Mouse (Mus musculus) liver, adult 2 months (tissue): ENCODE measurements at regions not wholly inside any gene's neighbourhood (a gene's known extent, or its start where the extent isn't known, plus 50 kb on each side); places are given as distances from the start of the nearest gene placed in this dataset.

Experiments used
- DNase-seq: peaks from one replicate; pipeline ENCODE4 v3.0.0-alpha.2; 2011; ENCODE audit warnings: low read depth, low spot score; ENCODE audit errors: extremely low read depth
- H3K27ac ChIP-seq: fragments of 200-500 bp; replicated peaks from 2 replicates; pipeline ENCODE4 v1.5.1; 2012; ENCODE audit warnings: low read depth, mild to moderate bottlenecking, control low read depth, inconsistent platforms, low read length; ENCODE audit not compliant: insufficient read depth
- H3K27me3 ChIP-seq: fragments of 200-500 bp; 2 replicates; pipeline ENCODE4 v1.6.1; 2012; ENCODE audit warnings: mild to moderate bottlenecking, moderate library complexity, low read length, inconsistent platforms; ENCODE audit not compliant: control insufficient read depth, insufficient read depth
- H3K36me3 ChIP-seq: fragments of 200-500 bp; 2 replicates; pipeline ENCODE4 v1.6.1; 2012; ENCODE audit warnings: low read length, inconsistent platforms; ENCODE audit not compliant: control insufficient read depth, insufficient read depth
- H3K4me1 ChIP-seq: fragments of 200-500 bp; 2 replicates; pipeline ENCODE4 v1.6.1; 2011; ENCODE audit warnings: low read length; ENCODE audit not compliant: control insufficient read depth, insufficient read depth
- H3K4me3 ChIP-seq: fragments of 200-500 bp; 2 replicates; pipeline ENCODE4 v1.5.1; 2011; ENCODE audit warnings: low read depth, mild to moderate bottlenecking, control low read depth, low read length, moderate library complexity; ENCODE audit not compliant: insufficient read depth
- H3K79me2 ChIP-seq: fragments of 200-500 bp; 2 replicates; pipeline ENCODE4 v1.6.1; 2012; ENCODE audit warnings: inconsistent platforms, mild to moderate bottlenecking, low read length, moderate library complexity; ENCODE audit not compliant: control insufficient read depth, insufficient read depth
- H3K9ac ChIP-seq: fragments of 200-500 bp; 2 replicates; pipeline ENCODE4 v1.6.1; 2012; ENCODE audit warnings: low read depth, mild to moderate bottlenecking, control low read depth, inconsistent platforms, low read length
- CTCF ChIP-seq: fragments of 200-500 bp; IDR thresholded peaks from 2 replicates; pipeline ENCODE4 v1.5.1; 2011; ENCODE audit warnings: low read depth, low read length, control low read depth
- POLR2A ChIP-seq: fragments of 200-500 bp; IDR thresholded peaks from 2 replicates; pipeline ENCODE4 v1.6.1; 2011; ENCODE audit warnings: low read length, control low read depth; ENCODE audit not compliant: insufficient read depth; ENCODE audit errors: extremely low read depth
- WGBS: fragments of 180-500 bp; shearing (Covaris S2); methylation state at CpG from one replicate; pipeline ENCODE4 v1.1.7; 2018; 5-methylcytosine and 5-hydroxymethylcytosine counted together

DNA sequence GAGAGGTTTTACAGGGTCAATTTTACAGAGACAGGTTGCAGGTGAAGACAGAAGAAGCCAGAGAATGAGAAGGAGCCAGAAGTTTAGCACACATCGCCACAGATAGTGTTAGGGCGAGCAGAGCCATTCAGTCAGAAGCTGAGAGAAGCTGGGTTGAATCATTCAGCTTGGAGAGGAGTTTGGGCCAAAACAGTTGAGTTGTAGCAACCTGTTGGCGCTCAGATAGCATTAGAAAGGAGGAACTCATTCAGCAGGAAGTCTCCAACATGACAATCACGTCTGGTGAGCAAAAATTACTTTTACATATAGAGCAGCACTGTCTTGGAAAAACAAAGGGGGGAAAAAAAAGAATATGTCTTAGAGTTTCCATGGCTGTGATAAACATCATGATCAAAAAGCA is 53.2 kb downstream of the Fam43a start:
- WGBS = 87% methylated on average over 4 of the region's 4 CpGs
- Histone ChIP-seq H3K27ac (no peak overlapping the region), H3K9ac (no peak overlapping the region), H3K36me3 (no peaks in the 10 kb centered on the region), H3K4me3 (no peak overlapping the region), H3K79me2 (no peaks in the 10 kb centered on the region), H3K4me1 (no peaks in the 10 kb centered on the region), H3K27me3 (no peaks in the 10 kb centered on the region)
- no peak for DNase-seq
- no peak for TF ChIP-seq CTCF
- no peak for TF ChIP-seq POLR2A

DNA sequence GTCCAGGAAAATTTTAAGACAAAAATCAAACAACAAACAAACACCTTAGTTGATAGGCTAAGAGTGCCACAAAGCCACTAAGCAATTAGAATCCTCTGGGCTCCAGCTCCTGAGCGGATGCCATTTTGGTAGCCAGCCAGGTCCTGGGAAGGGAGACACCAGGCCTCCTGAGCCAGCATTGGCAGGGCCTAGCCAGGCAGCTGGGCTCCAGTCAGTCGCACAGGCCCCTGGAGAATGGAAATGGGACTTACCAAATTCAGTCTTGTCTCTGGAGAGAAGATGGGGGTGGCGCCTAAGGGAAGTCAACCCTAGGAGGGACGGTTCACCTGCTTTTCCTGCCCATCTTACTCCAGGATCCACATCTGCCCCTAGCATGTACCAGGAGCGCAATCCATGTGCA is 54.3 kb downstream of the Fam43a start:
- Histone ChIP-seq H3K79me2 (no peaks in the 10 kb centered on the region), H3K9ac (no peak overlapping the region), H3K4me3 (no peak overlapping the region), H3K4me1 (no peaks in the 10 kb centered on the region), H3K27ac (no peak overlapping the region), H3K36me3 (no peaks in the 10 kb centered on the region), H3K27me3 (no peaks in the 10 kb centered on the region)
- peak; percentile 20 for DNase-seq
- 76% methylated on average over 5 of the region's 5 CpGs for WGBS
- no peak for TF ChIP-seq POLR2A
- TF ChIP-seq CTCF = no peak

DNA sequence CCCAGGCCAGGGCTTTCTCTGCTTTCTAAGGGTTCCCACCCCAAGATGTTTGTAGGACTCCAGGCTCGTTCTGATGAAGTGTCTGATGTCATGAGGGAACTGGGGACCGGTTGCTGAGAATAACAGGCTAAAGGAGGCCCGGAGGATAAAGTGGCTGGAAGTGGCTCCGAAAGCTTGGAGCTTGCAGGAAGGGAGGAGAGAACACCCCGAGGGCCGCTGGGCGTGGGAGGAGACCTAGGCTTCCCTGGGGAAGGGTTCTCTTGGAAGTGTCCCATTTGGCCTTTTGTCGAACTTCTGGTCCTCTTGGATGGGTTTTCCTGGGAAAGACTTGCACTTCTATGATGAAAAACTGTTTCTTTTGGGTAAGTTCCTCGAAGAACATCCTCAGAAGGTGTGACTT is 54.7 kb downstream of the Fam43a start:
- Histone ChIP-seq H3K9ac (no peak overlapping the region), H3K36me3 (no peaks in the 10 kb centered on the region), H3K4me3 (no peak overlapping the region), H3K27me3 (no peaks in the 10 kb centered on the region), H3K4me1 (no peaks in the 10 kb centered on the region), H3K27ac (no peak overlapping the region), H3K79me2 (no peaks in the 10 kb centered on the region)
- TF ChIP-seq POLR2A (no peak), CTCF (no peak)
- DNase-seq = no peak
- 90% methylated on average over 9 of the region's 9 CpGs for WGBS

DNA sequence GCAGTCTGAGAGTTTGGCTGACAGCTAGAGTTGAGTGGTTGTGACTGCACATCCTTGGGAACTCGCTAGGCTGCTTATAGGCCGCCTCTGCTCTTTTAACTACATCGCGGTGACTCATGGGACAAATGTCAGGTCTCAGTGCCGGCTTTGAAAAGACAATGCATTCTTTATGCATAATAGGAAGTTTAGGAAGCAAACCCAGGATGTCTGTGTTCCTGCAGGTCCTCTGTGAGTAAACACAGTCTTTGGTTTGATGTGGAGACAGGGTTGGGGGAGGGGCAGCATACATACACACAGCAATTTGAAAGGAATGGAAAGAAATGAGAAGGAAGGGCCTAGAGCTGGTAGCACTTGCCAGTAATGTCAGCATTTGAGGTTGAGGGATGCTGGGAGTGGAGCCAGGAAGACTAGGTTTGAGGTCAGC is 56.3 kb downstream of the Fam43a start:
- TF ChIP-seq CTCF = no peak
- no peak for TF ChIP-seq POLR2A
- 69% methylated on average over 5 of the region's 5 CpGs for WGBS
- DNase-seq = no peak
- Histone ChIP-seq H3K79me2 (no peaks in the 10 kb centered on the region), H3K27me3 (no peaks in the 10 kb centered on the region), H3K36me3 (no peaks in the 10 kb centered on the region), H3K4me1 (no peaks in the 10 kb centered on the region), H3K27ac (no peak overlapping the region), H3K4me3 (no peak overlapping the region), H3K9ac (no peak overlapping the region)

DNA sequence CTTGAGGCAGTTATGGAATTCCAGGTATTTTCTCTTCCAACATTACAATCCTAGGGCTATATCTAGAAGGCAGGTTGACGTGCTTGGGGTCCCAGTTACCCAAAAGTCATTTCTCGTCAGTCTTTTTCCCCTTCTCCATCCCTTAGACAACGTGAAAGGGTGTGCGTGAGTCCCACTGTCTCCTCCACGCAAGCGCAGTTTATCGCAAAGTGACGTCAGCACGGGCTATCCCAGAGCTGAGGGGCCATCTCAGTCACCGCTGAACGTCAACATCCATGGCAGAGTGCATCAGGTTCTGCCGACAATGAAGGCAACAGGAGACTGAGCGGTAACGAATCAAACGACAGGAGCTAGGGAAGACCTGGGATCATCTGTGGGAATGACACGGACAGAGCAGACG is 57.4 kb downstream of the Fam43a start:
- H3K4me1 ChIP-seq = no peaks in the 10 kb centered on the region
- no peak for DNase-seq
- 77% methylated on average over 17 of the region's 17 CpGs for WGBS
- TF ChIP-seq CTCF = no peak
- no peak for TF ChIP-seq POLR2A
- no peaks in the 10 kb centered on the region for H3K36me3 ChIP-seq
- no peak overlapping the region for H3K4me3 ChIP-seq
- no peaks in the 10 kb centered on the region for H3K79me2 ChIP-seq
- H3K9ac ChIP-seq = no peak overlapping the region
- no peaks in the 10 kb centered on the region for H3K27me3 ChIP-seq
- no peak overlapping the region for H3K27ac ChIP-seq

DNA sequence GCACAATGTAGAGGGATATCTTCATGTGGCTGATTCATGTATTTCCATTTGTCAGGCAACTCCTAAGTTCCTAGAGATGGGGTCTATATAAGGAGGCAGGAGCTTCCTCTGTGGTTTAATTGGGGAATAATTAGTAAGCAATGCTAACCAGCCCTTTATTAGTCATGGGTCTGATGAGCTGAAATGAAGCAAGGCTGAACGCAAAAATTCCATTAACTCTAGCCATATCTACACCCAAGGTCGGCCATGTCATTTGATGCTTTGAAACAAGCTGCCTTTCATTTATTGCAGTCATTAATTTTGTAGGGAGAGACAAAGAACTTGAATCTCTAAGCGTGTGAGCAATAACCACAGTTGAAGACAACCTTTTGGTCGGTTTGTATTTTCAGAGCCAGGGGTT is 59.4 kb downstream of the Fam43a start:
- no peak overlapping the region for H3K9ac ChIP-seq
- DNase-seq = no peak
- 93% methylated on average over 4 of the region's 4 CpGs for WGBS
- no peak overlapping the region for H3K27ac ChIP-seq
- no peaks in the 10 kb centered on the region for H3K4me1 ChIP-seq
- no peaks in the 10 kb centered on the region for H3K79me2 ChIP-seq
- no peaks in the 10 kb centered on the region for H3K36me3 ChIP-seq
- H3K4me3 ChIP-seq = no peak overlapping the region
- no peak for TF ChIP-seq POLR2A
- TF ChIP-seq CTCF = no peak
- H3K27me3 ChIP-seq = no peaks in the 10 kb centered on the region
